Mouse (Mus musculus) liver, embryonic 14.5 days (tissue): ENCODE measurements around the gene Stac2. TPM values are rescaled to one million over a fixed set of nuclear protein-coding genes. Genes with fewer than 3 reads are reported as not detected.

Experiments
- ATAC-seq: fragments of 200-750 bp; cut with Nextera tagmentation; 2 replicates; pipeline ENCODE4 v1.8.0; 2017; ENCODE audit warnings: moderate number of reproducible peaks, mild to moderate bottlenecking, moderate library complexity; ENCODE audit not compliant: insufficient read depth
- DNase-seq, 3 experiments: peaks; one replicate each; pipeline ENCODE4 v3.0.0-alpha.2; 2012 to 2013; ENCODE audit warnings: low read depth in 3 of 3, low spot score in 3 of 3
- H3K27ac ChIP-seq: fragments of 300-500 bp; sonication (generic); 2 replicates; pipeline ENCODE4 v1.5.1; 2014; ENCODE audit warnings: moderate library complexity, mild to moderate bottlenecking, control low read depth, inconsistent platforms
- H3K27me3 ChIP-seq: fragments of 300-500 bp; sonication (generic); 2 replicates; pipeline ENCODE4 v1.6.1; 2014; ENCODE audit warnings: mild to moderate bottlenecking, low read length, moderate library complexity; ENCODE audit not compliant: control insufficient read depth, insufficient read depth
- H3K36me3 ChIP-seq: fragments of 300-500 bp; sonication (generic); replicated peaks from 2 replicates; pipeline ENCODE4 v1.6.1; 2014; ENCODE audit warnings: low read depth; ENCODE audit not compliant: control insufficient read depth, insufficient read depth
- H3K4me1 ChIP-seq, 2 experiments: fragments of 200-500 bp in 1 of 2; fragments of 300-500 bp in 1 of 2; sonication (generic) in 1 of 2; replicated peaks; 2 replicates each; pipeline ENCODE4 v1.6.1; 2012 to 2014; ENCODE audit warnings: antibody characterized with exemption in 1 of 2, inconsistent platforms in 1 of 2, low read length in 1 of 2; ENCODE audit not compliant: control insufficient read depth in 2 of 2, insufficient read depth in 2 of 2
- H3K4me2 ChIP-seq: fragments of 300-500 bp; sonication (generic); 2 replicates; pipeline ENCODE4 v1.6.1; 2014; ENCODE audit warnings: low read depth, mild to moderate bottlenecking, control low read depth, moderate library complexity
- H3K4me3 ChIP-seq, 2 experiments: fragments of 200-500 bp in 1 of 2; fragments of 300-500 bp in 1 of 2; sonication (generic) in 1 of 2; 2 replicates each; pipeline ENCODE4 v1.5.1; 2012 to 2014; ENCODE audit warnings: low read depth in 2 of 2, low read length in 2 of 2, mild to moderate bottlenecking in 2 of 2, control low read depth in 1 of 2, inconsistent platforms in 1 of 2, moderate library complexity in 1 of 2; ENCODE audit not compliant: insufficient read depth in 1 of 2
- H3K9ac ChIP-seq: fragments of 300-500 bp; sonication (generic); replicated peaks from 2 replicates; pipeline ENCODE4 v1.6.1; 2014; ENCODE audit warnings: mild to moderate bottlenecking, control low read depth, moderate library complexity
- H3K9me3 ChIP-seq: fragments of 300-500 bp; sonication (generic); 2 replicates; pipeline ENCODE4 v1.6.1; 2016; ENCODE audit warnings: low read length, mixed read lengths; ENCODE audit not compliant: control insufficient read depth
- CTCF ChIP-seq: IDR thresholded peaks from 2 replicates; pipeline ENCODE4 v1.5.1; 2016; ENCODE audit warnings: antibody characterized with exemption, low read depth, control low read depth
- EP300 ChIP-seq: IDR thresholded peaks from 2 replicates; pipeline ENCODE4 v1.6.1; 2016; ENCODE audit warnings: antibody characterized with exemption, low read depth
- WGBS: fragments of 180-500 bp; shearing (Covaris S2); extraction: QIAGEN DNeasy Blood & Tissue Kit; methylation state at CpG from one replicate; pipeline ENCODE4 v1.1.7; 2014; ENCODE audit not compliant: insufficient replicate concordance; 5-methylcytosine and 5-hydroxymethylcytosine counted together
- polyA plus RNA-seq, 2 experiments: library from polyadenylated mRNA; depleted of rRNA in 1 of 2; stranded (reverse) in 1 of 2; unstranded in 1 of 2; fragments of >200 nt; fragmentation: Nextera tagmentation in 1 of 2; extraction: Ambion mirVana in 1 of 2; gene quantifications; 2 replicates each; pipeline versions ENCODE4 v1.2.1 to v1.2.3; 2012 to 2014

The Stac2 gene
- polyA plus RNA-seq, 2 experiments, result not detected

- ATAC-seq (no peak), DNase-seq (no peak)
- H3K9me3 ChIP-seq, result no peaks in the 10 kb centered on the region
- no peaks in the 10 kb centered on the region for H3K36me3 ChIP-seq
- peaks cover 6% of the 10 kb centered on the region; the same call in 1 of the 2 replicates for H3K27me3 ChIP-seq
- TF ChIP-seq CTCF, result no peak
- TF ChIP-seq EP300, result no peak
- H3K4me2 ChIP-seq, result peak within 1 kb of the TSS; percentile 83
- WGBS, result 2% methylated on average over 52 of the region's 52 CpGs
- peaks cover 6 to 9% of the 10 kb centered on the region in 2 experiments for H3K4me1 ChIP-seq
- no peak within 1 kb of the TSS for H3K27ac ChIP-seq
- H3K9ac ChIP-seq, result peak within 1 kb of the TSS; percentile 27
- H3K4me3 ChIP-seq, result peak within 1 kb of the TSS; percentile 51 to 56
Observed at GRCm38 (mm10) chr11:98022555-98023371, 30.5 kb downstream of the Stac2 start, which contains the start of gene Cacnb1. TSS of gene Cacnb1 (minus strand) at chr11:98023034.

- Histone ChIP-seq H3K27me3 (peaks cover 6% of the 10 kb centered on the region; the same call in 1 of the 2 replicates), H3K36me3 (no peaks in the 10 kb centered on the region), H3K4me3 (peak overlapping the region; percentile 23 to 56), H3K4me2 (peak overlapping the region; percentile 83), H3K9me3 (no peaks in the 10 kb centered on the region), H3K27ac (no peak overlapping the region), H3K4me1 (peaks cover 6 to 9% of the 10 kb centered on the region in 2 experiments), H3K9ac (peak overlapping the region; percentile 27)
- WGBS, result 1% methylated on average over 23 of the region's 23 CpGs
- DNase-seq, result no peak
- no peak for ATAC-seq
- TF ChIP-seq CTCF, result no peak
- TF ChIP-seq EP300, result no peak
Observed at GRCm38 (mm10) chr11:98022253-98022554, 31.1 kb downstream of the Stac2 start.

- TF ChIP-seq EP300 (no peak), CTCF (no peak)
- no peaks in the 10 kb centered on the region for H3K9me3 ChIP-seq
- no peak for DNase-seq
- H3K4me3 ChIP-seq, result peak overlapping the region; percentile 23 to 56
- H3K27me3 ChIP-seq, result peaks cover 6% of the 10 kb centered on the region; the same call in 1 of the 2 replicates
- H3K9ac ChIP-seq, result peak overlapping the region; percentile 27
- ATAC-seq, result no peak
- WGBS, result 10% methylated on average over 34 of the region's 34 CpGs
- H3K4me1 ChIP-seq, result peaks cover 6 to 9% of the 10 kb centered on the region in 2 experiments
- H3K27ac ChIP-seq, result no peak overlapping the region
- no peaks in the 10 kb centered on the region for H3K36me3 ChIP-seq
- peak overlapping the region; percentile 83 for H3K4me2 ChIP-seq
Observed at GRCm38 (mm10) chr11:98021565-98022252, 31.6 kb downstream of the Stac2 start.

- WGBS, result 23% methylated on average over 2 of the region's 2 CpGs
- Histone ChIP-seq H3K27ac (no peak overlapping the region), H3K27me3 (peaks cover 6% of the 10 kb centered on the region; the same call in 1 of the 2 replicates), H3K9ac (no peak overlapping the region), H3K9me3 (no peaks in the 10 kb centered on the region), H3K4me1 (peaks cover 6 to 8% of the 10 kb centered on the region in 2 experiments), H3K4me3 (no peak overlapping the region), H3K36me3 (no peaks in the 10 kb centered on the region), H3K4me2 (no peak overlapping the region)
- no peak for DNase-seq
- ATAC-seq, result no peak
- TF ChIP-seq CTCF (no peak), EP300 (no peak)
Observed at GRCm38 (mm10) chr11:98021118-98021517, 32.1 kb downstream of the Stac2 start.

- no peak for DNase-seq
- no peak overlapping the region for H3K9ac ChIP-seq
- H3K36me3 ChIP-seq, result no peaks in the 10 kb centered on the region
- no peak for ATAC-seq
- TF ChIP-seq CTCF, result no peak
- TF ChIP-seq EP300, result no peak
- peaks cover 2 to 4% of the 10 kb centered on the region in 2 experiments for H3K4me1 ChIP-seq
- peaks cover 6% of the 10 kb centered on the region; the same call in 1 of the 2 replicates for H3K27me3 ChIP-seq
- WGBS, result 69% methylated on average over 1 of the region's 1 CpGs
- H3K4me2 ChIP-seq, result no peak overlapping the region
- no peaks in the 10 kb centered on the region for H3K9me3 ChIP-seq
- H3K4me3 ChIP-seq, result no peak overlapping the region
- H3K27ac ChIP-seq, result no peak overlapping the region
Observed at GRCm38 (mm10) chr11:98020710-98021109, 32.6 kb downstream of the Stac2 start.
